Mouse (Mus musculus) cerebellum, adult 2 months (tissue): Measurements from ENCODE around the gene Cdkn2c. TPM values are rescaled to one million over a fixed set of nuclear protein-coding genes. Genes with fewer than 3 reads are reported as not detected.
"Not testable (repeated sequence)": the region's sequence is repeated elsewhere in the genome, so short reads cannot be mapped to it uniquely, and the experiment has no call there.

ENCODE experiments used
- DNase-seq, 2 experiments: peaks; one replicate each; pipeline ENCODE4 v3.0.0; 2021
- H3K27ac ChIP-seq: fragments of 200-500 bp; 2 replicates; pipeline ENCODE4 v1.5.1; 2012; ENCODE audit warnings: low read length, control low read depth, inconsistent platforms; ENCODE audit not compliant: insufficient read depth
- H3K27me3 ChIP-seq: fragments of 200-500 bp; 2 replicates; pipeline ENCODE4 v1.6.1; 2012; ENCODE audit warnings: inconsistent platforms, mild to moderate bottlenecking, low read length, moderate library complexity; ENCODE audit not compliant: control insufficient read depth, insufficient read depth
- H3K4me1 ChIP-seq: fragments of 200-500 bp; 2 replicates; pipeline ENCODE4 v1.6.1; 2011; ENCODE audit warnings: low read length; ENCODE audit not compliant: control insufficient read depth, insufficient read depth
- H3K4me3 ChIP-seq: fragments of 200-500 bp; replicated peaks from 2 replicates; pipeline ENCODE3; 2011; ENCODE audit warnings: mild to moderate bottlenecking, low read depth, low read length, control low read depth; ENCODE audit not compliant: insufficient read depth
- CTCF ChIP-seq: fragments of 200-500 bp; IDR thresholded peaks from 2 replicates; pipeline ENCODE4 v1.5.1; 2011; ENCODE audit warnings: low read depth, mild to moderate bottlenecking, control low read depth, low read length, moderate library complexity, borderline replicate concordance; ENCODE audit not compliant: insufficient read depth
- POLR2A ChIP-seq: fragments of 200-500 bp; IDR thresholded peaks from 2 replicates; pipeline ENCODE4 v1.6.1; 2011; ENCODE audit warnings: low read length, control low read depth, borderline replicate concordance; ENCODE audit not compliant: insufficient read depth
- WGBS: fragments of 180-500 bp; shearing (Covaris S2); methylation state at CpG from one replicate; pipeline ENCODE4 v1.1.7; 2018; 5-methylcytosine and 5-hydroxymethylcytosine counted together
- polyA plus RNA-seq: library from polyadenylated mRNA; depleted of rRNA; stranded (reverse); fragments of >200 nt; gene quantifications from 2 replicates; pipeline ENCODE4 v1.2.3, GENCODE M21; 2012; rRNA removed

The Cdkn2c gene
- 2.9 and 3.1 TPM in 2 replicates for polyA plus RNA-seq

GRCm38 (mm10) chr4:109666461-109667269 is at the start of gene Cdkn2c:
TSS of gene Cdkn2c (minus strand) at chr4:109667189.
- no peaks in the 10 kb centered on the region for H3K4me1 ChIP-seq
- H3K27ac ChIP-seq: peak within 1 kb of the TSS; percentile 85
- WGBS: under 1% methylated on average over 64 of the region's 64 CpGs
- TF ChIP-seq CTCF (no peak), POLR2A (peak; percentile 94)
- H3K27me3 ChIP-seq: no peaks in the 10 kb centered on the region
- H3K4me3 ChIP-seq: peak within 1 kb of the TSS; percentile 84
- peak; percentile 89 to 92 for DNase-seq

GRCm38 (mm10) chr4:109705349-109705748 is 38.4 kb upstream of the Cdkn2c start:
- 87% methylated on average over 2 of the region's 2 CpGs for WGBS
- TF ChIP-seq POLR2A: no peak
- no peak for TF ChIP-seq CTCF

GRCm38 (mm10) chr4:109703568-109703967 is 36.6 kb upstream of the Cdkn2c start:
- Histone ChIP-seq H3K4me3 (no peak overlapping the region), H3K4me1 (0 out of 2 replicates have a peak, but pooled peaks cover 2% of the 10 kb centered on the region), H3K27ac (no peak overlapping the region), H3K27me3 (no peaks in the 10 kb centered on the region)
- TF ChIP-seq CTCF: peak; percentile 36; the same call in 1 of the 2 replicates
- TF ChIP-seq POLR2A: no peak
- peak in 1 of 2 experiments; percentile 21 for DNase-seq

More at GRCm38 (mm10) chr4:109705349-109705748, 38.4 kb upstream of the Cdkn2c start:
- Histone ChIP-seq H3K27ac (no peak overlapping the region), H3K27me3 (no peaks in the 10 kb centered on the region), H3K4me3 (no peak overlapping the region), H3K4me1 (0 out of 2 replicates have a peak, but pooled peaks cover 2% of the 10 kb centered on the region)
- DNase-seq: no peak

GRCm38 (mm10) chr4:109700727-109701126 is 33.7 kb upstream of the Cdkn2c start:
- H3K4me1 ChIP-seq, H3K4me3 ChIP-seq, H3K27ac ChIP-seq, H3K27me3 ChIP-seq, DNase-seq: not testable (repeated sequence)
- 94% methylated on average over 3 of the region's 3 CpGs for WGBS

GRCm38 (mm10) chr4:109692674-109693073 is 25.7 kb upstream of the Cdkn2c start:
- Histone ChIP-seq H3K27me3 (no peaks in the 10 kb centered on the region), H3K4me1 (no peaks in the 10 kb centered on the region), H3K4me3 (no peak overlapping the region), H3K27ac (no peak overlapping the region)
- no peak for DNase-seq
- no peak for TF ChIP-seq POLR2A
- TF ChIP-seq CTCF: no peak

GRCm38 (mm10) chr4:109683561-109683960 is 16.6 kb upstream of the Cdkn2c start:
- Histone ChIP-seq H3K27me3 (no peaks in the 10 kb centered on the region), H3K27ac (no peak overlapping the region), H3K4me3 (no peak overlapping the region), H3K4me1 (0 out of 2 replicates have a peak, but pooled peaks cover 4% of the 10 kb centered on the region)
- no peak for TF ChIP-seq CTCF
- TF ChIP-seq POLR2A: no peak
- 66% methylated on average over 2 of the region's 2 CpGs for WGBS
- DNase-seq: no peak

GRCm38 (mm10) chr4:109677221-109677620 is 10.2 kb upstream of the Cdkn2c start:
- WGBS: 0% methylated on average over 3 of the region's 3 CpGs
- Histone ChIP-seq H3K4me1 (0 out of 2 replicates have a peak, but pooled peaks cover 4% of the 10 kb centered on the region), H3K27me3 (no peaks in the 10 kb centered on the region), H3K4me3 (peak overlapping the region; percentile 82), H3K27ac (peak overlapping the region; percentile 89)
- DNase-seq: peak; percentile 16 to 19
- TF ChIP-seq POLR2A: no peak
- TF ChIP-seq CTCF: no peak

GRCm38 (mm10) chr4:109676218-109677215 is 9.5 kb upstream of the Cdkn2c start, which contains the start of gene Faf1:
TSS of gene Faf1 (plus strand) at chr4:109676588.
- under 1% methylated on average over 106 of the region's 107 CpGs for WGBS
- Histone ChIP-seq H3K27ac (peak within 1 kb of the TSS; percentile 89), H3K4me1 (0 out of 2 replicates have a peak, but pooled peaks cover 4% of the 10 kb centered on the region), H3K27me3 (no peaks in the 10 kb centered on the region), H3K4me3 (peak within 1 kb of the TSS; percentile 82)
- DNase-seq: peak; percentile 99
- TF ChIP-seq CTCF (0 out of 2 replicates have a peak, but pooled peaks have one; percentile 6), POLR2A (peak; percentile 92)
